Mouse (Mus musculus): Measurements from ENCODE around the gene Sdhaf3. TPM values are rescaled to one million over a fixed set of nuclear protein-coding genes. Genes with fewer than 3 reads are reported as not detected.
"Not testable (repeated sequence)": the region's sequence is repeated elsewhere in the genome, so short reads cannot be mapped to it uniquely, and the experiment has no call there.

Sdhaf3 gene
- 1 to 10 TPM; 4.6 to 4.7 TPM for total RNA-seq (2021)
- long read RNA-seq, full-length matches to known transcripts, result 12 of 12 reads
- long read RNA-seq, partial matches to known transcripts, result 0 of 12 reads
- long read RNA-seq, other reads (novel, unspliced or antisense), result 0 of 12 reads

- peak; percentile 94 to 95 for DNase-seq (ENCODE audit: low spot score in 2 of 2)
These were observed at the start of gene Sdhaf3 for GRCm38 (mm10) chr6:6955764-6956561. TSS of gene Sdhaf3 (plus strand) at chr6:6956004.

DNA sequence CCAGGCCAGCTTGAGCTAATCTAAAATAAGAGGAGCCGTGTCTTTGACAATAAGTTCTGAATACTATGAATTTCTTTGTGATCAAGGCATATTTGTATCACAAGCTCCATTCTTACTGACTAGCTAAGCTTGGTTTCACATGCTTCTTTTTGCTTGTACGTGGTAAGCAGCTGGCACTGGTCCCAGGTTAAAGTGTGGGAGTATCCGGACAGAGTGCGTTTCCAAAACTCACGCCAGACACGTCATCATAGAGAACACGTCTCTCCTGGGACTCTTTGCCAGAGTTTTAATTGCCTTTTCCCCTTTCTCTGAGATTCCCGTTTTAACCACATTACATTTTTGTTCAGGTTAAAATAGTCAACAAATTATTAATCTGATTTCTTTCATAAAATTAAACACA lies 46.2 kb upstream of the Sdhaf3 start:
- no peak for DNase-seq (ENCODE audit: low spot score in 2 of 2)

DNA sequence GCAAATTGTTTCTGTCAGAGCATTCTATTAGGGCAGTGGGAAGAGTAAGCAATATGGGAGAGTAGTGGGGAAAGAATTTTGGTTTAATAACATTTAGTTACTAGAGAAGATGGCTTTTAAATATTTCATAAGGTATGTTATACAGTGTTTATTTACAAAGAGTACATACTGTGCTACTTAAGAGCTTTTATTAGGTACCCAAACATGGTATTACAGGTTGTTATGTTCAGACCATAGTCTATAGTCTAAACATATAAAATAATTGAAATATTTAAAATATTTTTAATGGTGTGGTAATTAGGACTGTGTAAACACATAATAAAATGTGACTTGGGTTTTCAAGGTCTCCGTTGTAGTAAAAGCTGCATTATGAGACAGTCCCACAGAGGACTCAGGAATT lies 41.5 kb upstream of the Sdhaf3 start:
- DNase-seq (ENCODE audit: low spot score in 2 of 2), result no peak

DNA sequence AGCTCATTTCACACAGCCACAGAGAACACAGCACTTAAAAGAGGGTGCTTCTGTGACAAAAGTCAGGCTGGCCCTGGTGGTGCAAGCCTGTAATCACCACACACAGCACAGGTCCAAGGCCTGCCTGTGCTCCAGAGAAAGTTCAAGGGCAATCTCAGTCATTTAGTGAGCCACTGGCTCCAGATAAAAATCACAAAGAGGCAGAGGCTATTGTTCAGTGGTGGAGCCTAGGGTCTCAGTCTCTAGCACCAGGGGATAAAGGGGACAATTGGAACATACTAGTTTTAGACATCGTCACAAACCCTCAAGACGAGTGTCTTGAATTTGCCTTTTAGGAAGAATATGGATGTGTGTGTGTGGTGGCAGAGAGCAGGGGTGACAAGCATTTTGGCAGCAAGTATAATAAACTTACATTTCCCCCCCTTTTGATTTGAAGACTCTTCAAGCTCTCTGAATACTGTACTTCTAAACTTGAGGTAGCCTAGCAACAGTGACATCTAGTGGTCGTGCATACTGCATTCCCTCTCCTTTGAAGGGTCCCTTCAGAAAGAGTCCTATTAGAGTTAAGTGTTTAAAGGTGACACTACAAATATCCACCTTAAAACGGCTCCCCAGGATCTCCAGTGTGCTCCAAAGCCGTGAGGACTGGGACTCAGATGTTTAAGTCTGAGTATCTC lies 40.8 kb upstream of the Sdhaf3 start:
- DNase-seq (ENCODE audit: low spot score in 2 of 2), result peak; percentile 34 to 35

DNA sequence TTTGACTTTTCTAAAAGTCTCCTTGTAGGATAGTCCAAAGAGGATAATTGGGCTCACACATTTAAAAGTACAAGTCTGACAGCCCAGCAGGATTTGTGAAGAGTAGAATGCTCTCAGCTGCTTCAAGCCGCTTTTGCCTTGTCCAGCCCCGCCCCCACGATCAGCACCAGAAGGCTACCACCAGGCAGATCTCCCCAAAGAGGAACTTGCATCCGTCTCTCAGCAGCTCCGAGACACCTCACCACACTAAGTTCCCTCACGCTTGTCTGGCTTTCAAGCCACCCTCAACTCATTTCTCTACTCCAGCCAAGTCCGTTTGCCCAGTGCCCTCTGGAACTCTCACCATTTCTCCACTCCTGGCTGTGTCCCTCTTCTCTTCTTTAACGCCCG lies 40.3 kb upstream of the Sdhaf3 start:
- DNase-seq (ENCODE audit: low spot score in 2 of 2), result no peak

DNA sequence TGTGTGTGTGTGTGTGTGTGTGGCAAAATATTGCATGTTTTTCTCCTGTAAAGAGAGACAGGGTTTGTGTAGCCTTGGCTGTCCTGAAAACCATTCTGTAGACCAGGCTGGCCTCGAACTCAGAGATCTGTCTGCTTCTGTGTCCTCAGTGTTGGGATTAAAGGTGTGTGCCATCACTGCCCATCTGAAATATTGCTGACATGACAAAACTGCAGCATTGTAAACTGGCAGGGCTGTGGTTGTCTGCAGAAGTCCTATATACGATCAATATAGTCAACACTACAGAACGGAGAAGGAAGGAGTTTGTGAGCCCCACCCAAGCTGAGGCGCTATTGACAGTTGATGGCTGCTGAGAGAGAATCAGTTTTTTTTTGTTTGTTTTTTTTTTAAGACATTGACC lies 38.5 kb upstream of the Sdhaf3 start:
- no peak for DNase-seq (ENCODE audit: low spot score in 2 of 2)

GRCm38 (mm10) chr6:6925264-6925663 lies 30.5 kb upstream of the Sdhaf3 start:
- no peak for DNase-seq (ENCODE audit: low spot score in 2 of 2)

DNA sequence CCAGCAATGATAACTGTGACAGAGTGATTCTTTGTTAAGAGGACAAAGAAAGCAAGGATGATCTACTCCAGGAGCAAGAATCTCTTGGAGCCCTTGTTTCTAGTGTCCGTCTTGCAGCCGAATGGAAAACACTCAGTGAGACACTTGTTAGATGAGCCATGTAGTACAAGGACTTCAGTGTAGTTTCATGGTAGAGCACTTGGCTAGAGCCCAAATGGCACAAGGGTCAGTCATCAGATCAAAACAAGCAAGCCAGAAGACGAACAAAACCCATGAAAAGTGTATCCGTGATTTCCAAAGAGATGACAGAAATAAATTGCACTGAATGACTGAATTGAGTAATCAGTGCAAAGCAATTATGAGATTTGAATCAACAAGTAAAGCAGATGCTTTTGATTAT lies 25.0 kb upstream of the Sdhaf3 start:
- DNase-seq (ENCODE audit: low spot score in 2 of 2), result no peak

GRCm38 (mm10) chr6:6931507-6931906 lies 24.3 kb upstream of the Sdhaf3 start:
- DNase-seq (ENCODE audit: low spot score in 2 of 2), result no peak

- no peak for DNase-seq (ENCODE audit: low spot score in 2 of 2)
These were observed 15.0 kb upstream of the Sdhaf3 start for GRCm38 (mm10) chr6:6940845-6941244.

DNA sequence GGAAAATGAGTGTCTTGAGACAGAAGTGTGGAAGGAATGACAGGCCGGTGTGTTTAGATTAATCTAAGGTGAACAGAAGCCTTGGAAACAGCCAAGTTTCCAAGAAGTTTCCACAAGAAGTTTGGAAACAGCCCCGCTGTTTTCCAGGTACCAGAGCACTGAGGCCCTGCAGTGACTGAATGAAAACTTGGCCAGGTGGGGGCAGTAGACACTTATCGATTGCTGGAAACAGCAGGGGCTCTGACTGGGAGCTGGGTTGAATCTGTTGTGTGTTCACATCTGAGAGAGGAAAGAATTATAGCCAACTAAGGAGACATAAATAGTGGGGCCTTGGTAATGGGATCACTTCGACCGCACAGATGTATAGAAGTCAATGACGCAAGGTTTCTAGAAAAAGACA lies 13.0 kb upstream of the Sdhaf3 start:
- peak in 1 of 2 experiments; percentile 18 for DNase-seq (ENCODE audit: low spot score in 2 of 2)

DNA sequence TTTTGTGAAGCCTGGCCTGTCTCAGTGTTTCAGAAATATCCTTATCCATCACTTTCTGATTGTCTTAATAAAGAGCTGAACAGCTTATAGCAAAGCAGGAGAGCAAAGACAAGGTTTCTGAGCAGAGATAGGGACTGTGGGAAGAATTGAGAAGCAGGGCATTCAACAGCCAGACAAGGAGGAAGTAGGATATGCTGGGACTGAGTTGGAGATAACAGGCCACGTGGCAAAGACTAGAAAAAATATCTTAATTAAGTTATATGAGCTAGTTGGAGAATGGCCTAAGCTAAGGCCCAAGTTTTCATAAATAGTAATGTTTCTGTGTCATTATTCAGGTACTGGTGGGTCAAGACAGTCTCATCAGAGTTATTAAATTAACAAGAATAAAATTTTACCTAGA lies 8.2 kb upstream of the Sdhaf3 start:
- no peak for DNase-seq (ENCODE audit: low spot score in 2 of 2)

- DNase-seq (ENCODE audit: low spot score in 2 of 2), result peak in 1 of 2 experiments; percentile 9
These were observed 425 bp upstream of the Sdhaf3 start for GRCm38 (mm10) chr6:6955395-6955763.

DNA sequence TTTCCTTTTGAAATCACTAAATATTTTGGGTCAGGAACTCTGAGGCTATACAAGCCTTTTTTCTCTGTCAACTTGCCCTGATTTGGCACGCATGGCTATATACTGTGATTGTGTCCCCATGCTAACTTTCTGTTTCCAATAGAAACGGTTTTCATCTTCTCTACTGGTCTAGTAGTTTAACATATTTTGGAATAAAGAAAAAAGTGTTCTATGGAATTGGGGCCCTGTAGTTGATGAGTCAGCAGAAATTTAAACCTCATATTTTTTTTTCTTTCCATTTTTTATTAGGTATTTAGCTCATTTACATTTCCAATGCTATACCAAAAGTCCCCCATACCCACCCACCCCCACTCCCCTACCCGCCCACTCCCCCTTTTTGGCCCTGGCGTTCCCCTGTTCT lies 3.4 kb downstream of the Sdhaf3 start:
- not testable (repeated sequence) for DNase-seq (ENCODE audit: low spot score in 2 of 2)

- no peak for DNase-seq (ENCODE audit: low spot score in 2 of 2)
These were observed 41.6 kb downstream of the Sdhaf3 start for GRCm38 (mm10) chr6:6997226-6997946.

DNA sequence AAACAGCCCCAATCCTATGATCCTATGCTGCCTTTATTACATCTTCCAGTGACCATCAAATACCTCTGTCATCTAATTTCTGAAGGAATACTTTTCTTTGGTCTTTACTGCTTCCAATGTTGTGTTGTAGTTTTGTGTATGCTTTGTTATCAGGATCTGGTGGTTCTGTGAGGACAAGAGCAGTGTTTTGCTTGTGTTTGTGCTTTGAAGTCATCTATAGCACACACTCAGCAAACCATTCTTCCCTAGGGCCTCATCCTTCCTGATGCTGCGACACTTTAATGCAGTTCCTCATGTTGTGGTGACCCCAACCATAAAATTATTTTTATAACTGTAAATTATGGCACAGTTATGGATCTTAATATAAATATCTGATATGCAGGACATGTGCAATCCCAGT lies 42.2 kb downstream of the Sdhaf3 start:
- no peak for DNase-seq (ENCODE audit: low spot score in 2 of 2)

GRCm38 (mm10) chr6:6999015-6999414 lies 43.2 kb downstream of the Sdhaf3 start:
- DNase-seq (ENCODE audit: low spot score in 2 of 2), result no peak

- DNase-seq (ENCODE audit: low spot score in 2 of 2), result no peak
These were observed 47.3 kb downstream of the Sdhaf3 start for GRCm38 (mm10) chr6:7003085-7003484.

GRCm38 (mm10) chr6:7004005-7004404 lies 48.2 kb downstream of the Sdhaf3 start:
- DNase-seq (ENCODE audit: low spot score in 2 of 2), result peak in 1 of 2 experiments; percentile 13

DNA sequence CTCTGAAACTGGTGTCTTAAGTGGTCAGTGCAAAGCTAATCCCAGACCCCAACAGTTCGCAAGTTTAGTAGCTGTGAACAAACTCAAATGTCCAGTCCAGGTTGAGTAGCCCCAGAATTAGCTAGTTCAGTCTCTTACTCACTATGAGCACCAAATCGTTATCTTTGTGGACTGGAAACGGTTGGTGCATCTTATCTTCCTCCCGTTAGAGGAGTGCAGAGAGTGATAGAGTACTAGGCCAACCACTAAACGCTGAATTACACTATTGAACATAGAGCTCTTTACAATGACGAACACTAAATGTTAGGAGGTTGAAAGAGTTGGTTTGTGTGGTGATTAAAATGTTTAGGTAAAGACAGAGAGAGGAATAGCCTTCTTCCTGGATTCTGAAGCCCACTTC lies 82.3 kb downstream of the Sdhaf3 start:
- DNase-seq (ENCODE audit: low spot score in 2 of 2), result no peak

DNA sequence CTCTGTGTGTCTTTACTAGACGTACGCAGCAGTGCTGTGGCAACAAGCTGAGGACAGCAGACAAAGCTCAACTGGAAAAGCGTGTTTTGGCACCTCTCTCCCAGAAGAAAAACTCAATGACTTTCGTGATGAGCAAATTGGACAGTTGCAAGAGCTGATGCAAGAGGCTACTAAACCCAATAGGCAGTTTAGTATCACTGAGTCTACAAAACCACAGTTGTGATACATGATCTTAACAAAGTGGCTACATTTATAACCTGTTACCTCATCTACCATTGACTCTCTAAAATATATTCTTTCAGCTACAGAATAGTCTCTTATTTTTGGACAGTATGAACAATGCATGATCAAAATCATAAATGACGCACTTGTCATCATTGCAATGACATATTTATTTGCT lies 83.0 kb downstream of the Sdhaf3 start:
- no peak for DNase-seq (ENCODE audit: low spot score in 2 of 2)

DNA sequence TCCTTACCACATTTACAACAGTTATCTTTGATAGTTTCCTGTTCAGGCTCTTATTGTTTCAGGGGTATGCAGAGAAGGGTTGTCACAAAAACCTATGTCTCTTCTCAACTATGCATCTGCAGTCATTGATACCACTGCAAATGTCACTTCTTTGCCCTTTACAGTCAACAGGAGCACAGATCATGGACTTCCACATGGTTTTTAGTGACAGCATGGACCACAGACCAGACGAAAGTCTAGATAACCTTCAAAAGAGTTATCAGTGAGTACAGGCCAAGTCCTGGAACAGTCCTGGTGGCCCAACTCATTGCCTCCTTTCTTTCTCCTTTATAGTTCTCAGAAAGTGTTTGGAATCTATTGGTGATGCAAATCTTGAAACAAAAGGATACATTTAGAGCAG lies 86.1 kb downstream of the Sdhaf3 start:
- DNase-seq (ENCODE audit: low spot score in 2 of 2), result no peak

All from layer of hippocampus, postnatal 10 days (tissue).